Mouse (Mus musculus): ENCODE data around the gene Tespa1. TPM values are rescaled to one million over a fixed set of nuclear protein-coding genes. Genes with fewer than 3 reads are reported as not detected.
"Not testable (repeated sequence)": the region's sequence is repeated elsewhere in the genome, so short reads cannot be mapped to it uniquely, and the experiment has no call there.

The Tespa1 gene
- polyA plus RNA-seq, 1 experiment from 2014 or later, result 2.1 TPM

DNA sequence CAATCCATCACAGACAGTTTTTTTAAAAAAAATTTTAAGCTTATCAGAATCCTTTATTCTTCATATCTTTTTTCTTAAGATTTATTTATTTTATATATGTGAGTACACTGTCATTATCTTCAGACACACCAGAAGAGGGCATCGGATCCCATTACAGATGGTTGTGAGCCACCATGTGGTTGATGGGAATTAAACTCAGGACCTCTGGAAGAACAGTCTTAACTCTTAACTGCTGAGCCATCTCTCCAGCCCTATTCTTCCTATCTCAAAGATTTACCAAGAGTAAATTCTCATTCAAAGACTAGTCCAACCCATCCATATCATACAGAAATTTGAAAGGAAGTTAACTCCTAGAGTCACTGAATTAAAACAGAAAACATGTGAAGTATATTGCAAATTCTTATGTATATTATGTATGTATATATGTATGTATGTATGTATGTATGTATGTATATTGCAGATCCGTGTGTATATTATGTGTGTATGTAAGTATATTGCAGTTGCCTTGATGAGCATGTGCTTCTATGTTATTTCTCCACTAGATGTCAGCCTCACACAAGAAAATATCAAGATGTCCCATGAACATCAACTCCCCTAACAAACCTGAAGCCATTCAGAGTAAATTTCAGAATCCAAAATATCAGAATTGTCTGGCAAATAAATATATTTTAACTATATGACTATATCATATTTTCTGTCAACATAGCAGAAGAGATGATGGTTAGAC, 40.9 kb downstream of the Tespa1 start:
- no peak overlapping the region for H3K4me2 ChIP-seq
- no peak for ATAC-seq (ENCODE audit: low read depth)
- no peak overlapping the region for H3K4me3 ChIP-seq (replicated peaks)
- no peak overlapping the region for H3K9ac ChIP-seq
- 43% methylated on average over 2 of the region's 2 CpGs for WGBS (ENCODE audit: insufficient replicate concordance)
- DNase-seq, result no peak
- H3K9me3 ChIP-seq (replicated peaks), result no peaks in the 10 kb centered on the region
- no peaks in the 10 kb centered on the region for H3K4me1 ChIP-seq (replicated peaks)
- H3K36me3 ChIP-seq, result no peaks in the 10 kb centered on the region
- no peaks in the 10 kb centered on the region for H3K27me3 ChIP-seq
- no peak overlapping the region for H3K27ac ChIP-seq

DNA sequence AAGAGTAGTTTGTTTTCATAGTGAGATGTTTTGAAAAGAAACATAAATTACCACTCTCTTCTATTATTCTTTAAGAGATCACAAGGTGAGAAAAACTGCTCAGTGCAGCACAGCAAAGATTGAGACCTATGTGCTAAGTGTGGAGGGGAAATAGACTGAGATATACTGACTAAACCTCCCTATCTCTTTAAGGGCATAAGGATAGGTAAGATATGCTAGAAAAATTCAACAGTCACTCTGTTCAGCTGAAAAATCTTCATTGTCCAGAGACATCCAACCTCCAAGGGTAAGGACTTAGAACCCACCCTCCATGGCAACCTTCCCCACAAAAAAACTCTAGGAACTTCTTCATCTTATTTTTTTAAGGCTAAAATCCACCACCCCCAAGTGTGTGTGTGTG, 42.1 kb downstream of the Tespa1 start:
- H3K4me1 ChIP-seq (replicated peaks), result no peaks in the 10 kb centered on the region
- no peaks in the 10 kb centered on the region for H3K9me3 ChIP-seq (replicated peaks)
- no peaks in the 10 kb centered on the region for H3K27me3 ChIP-seq
- no peak overlapping the region for H3K9ac ChIP-seq
- H3K27ac ChIP-seq, result no peak overlapping the region
- no peak overlapping the region for H3K4me3 ChIP-seq (replicated peaks)
- DNase-seq, result no peak
- no peak overlapping the region for H3K4me2 ChIP-seq
- H3K36me3 ChIP-seq, result no peaks in the 10 kb centered on the region
- no peak for ATAC-seq (ENCODE audit: low read depth)

GRCm38 (mm10) chr10:130368384-130368783, 45.7 kb downstream of the Tespa1 start:
- H3K4me1 ChIP-seq (replicated peaks), result no peaks in the 10 kb centered on the region
- no peak overlapping the region for H3K4me2 ChIP-seq
- ATAC-seq (ENCODE audit: low read depth), result no peak
- no peaks in the 10 kb centered on the region for H3K36me3 ChIP-seq
- no peak overlapping the region for H3K9ac ChIP-seq
- no peaks in the 10 kb centered on the region for H3K27me3 ChIP-seq
- DNase-seq, result no peak
- H3K4me3 ChIP-seq (replicated peaks), result no peak overlapping the region
- H3K9me3 ChIP-seq (replicated peaks), result no peaks in the 10 kb centered on the region
- no peak overlapping the region for H3K27ac ChIP-seq

DNA sequence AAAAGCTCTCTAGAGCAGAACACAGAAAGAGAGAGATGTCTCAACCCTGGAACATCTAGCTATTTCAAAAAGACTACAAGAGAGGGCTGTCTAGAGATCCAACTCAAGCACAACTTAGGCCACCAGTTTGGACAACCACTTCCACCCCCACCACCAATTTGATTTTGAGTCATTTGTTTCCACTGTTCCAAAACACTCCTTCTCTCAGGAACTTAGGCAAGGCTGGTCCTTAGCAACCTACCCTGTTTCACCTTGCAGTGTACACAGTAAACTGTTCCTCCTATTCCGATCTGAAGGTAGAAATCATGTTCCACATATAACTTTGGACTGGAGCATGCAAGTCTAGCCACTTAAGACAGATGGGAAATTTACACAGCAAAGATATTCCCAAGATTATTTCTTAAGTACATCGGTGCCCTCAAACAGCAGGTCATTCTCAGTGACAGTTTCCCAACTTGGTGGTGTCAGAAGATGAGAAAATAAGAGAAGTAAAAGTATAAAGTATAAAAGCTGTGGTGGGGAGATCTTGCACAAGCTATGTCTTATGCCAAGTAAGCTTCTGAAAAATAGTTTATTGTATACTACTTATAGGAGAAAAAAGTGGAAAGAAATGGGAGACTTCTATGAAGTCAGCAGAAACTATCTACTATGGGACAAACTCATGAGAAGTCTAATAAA, 47.5 kb downstream of the Tespa1 start:
- no peaks in the 10 kb centered on the region for H3K4me1 ChIP-seq (replicated peaks)
- no peak overlapping the region for H3K9ac ChIP-seq
- no peaks in the 10 kb centered on the region for H3K9me3 ChIP-seq (replicated peaks)
- no peak overlapping the region for H3K4me2 ChIP-seq
- no peak overlapping the region for H3K4me3 ChIP-seq (replicated peaks)
- DNase-seq (no peak), ATAC-seq (ENCODE audit: low read depth) (no peak)
- no peaks in the 10 kb centered on the region for H3K27me3 ChIP-seq
- no peaks in the 10 kb centered on the region for H3K36me3 ChIP-seq
- 70% methylated on average over 2 of the region's 2 CpGs for WGBS (ENCODE audit: insufficient replicate concordance)
- H3K27ac ChIP-seq, result no peak overlapping the region

- WGBS (ENCODE audit: insufficient replicate concordance), result 43% methylated on average over 1 of the region's 1 CpGs
- Histone ChIP-seq H3K27me3 (no peaks in the 10 kb centered on the region), H3K36me3 (no peaks in the 10 kb centered on the region), H3K9ac (no peak overlapping the region), H3K27ac (no peak overlapping the region), H3K4me2 (no peak overlapping the region), H3K4me3 (replicated peaks) (no peak overlapping the region), H3K9me3 (replicated peaks) (no peaks in the 10 kb centered on the region), H3K4me1 (replicated peaks) (no peaks in the 10 kb centered on the region)
- DNase-seq, result no peak
- ATAC-seq (ENCODE audit: low read depth), result no peak
Observed at GRCm38 (mm10) chr10:130371644-130372043, 49.0 kb downstream of the Tespa1 start.

- ATAC-seq (ENCODE audit: low read depth) (no peak), DNase-seq (no peak)
- Histone ChIP-seq H3K4me3 (replicated peaks) (no peak overlapping the region), H3K36me3 (no peaks in the 10 kb centered on the region), H3K27me3 (no peaks in the 10 kb centered on the region), H3K4me1 (replicated peaks) (no peaks in the 10 kb centered on the region), H3K27ac (no peak overlapping the region), H3K9me3 (replicated peaks) (no peaks in the 10 kb centered on the region), H3K4me2 (no peak overlapping the region), H3K9ac (no peak overlapping the region)
- WGBS (ENCODE audit: insufficient replicate concordance), result 48% methylated on average over 2 of the region's 2 CpGs
Observed at GRCm38 (mm10) chr10:130372491-130373173, 50.0 kb downstream of the Tespa1 start.

DNA sequence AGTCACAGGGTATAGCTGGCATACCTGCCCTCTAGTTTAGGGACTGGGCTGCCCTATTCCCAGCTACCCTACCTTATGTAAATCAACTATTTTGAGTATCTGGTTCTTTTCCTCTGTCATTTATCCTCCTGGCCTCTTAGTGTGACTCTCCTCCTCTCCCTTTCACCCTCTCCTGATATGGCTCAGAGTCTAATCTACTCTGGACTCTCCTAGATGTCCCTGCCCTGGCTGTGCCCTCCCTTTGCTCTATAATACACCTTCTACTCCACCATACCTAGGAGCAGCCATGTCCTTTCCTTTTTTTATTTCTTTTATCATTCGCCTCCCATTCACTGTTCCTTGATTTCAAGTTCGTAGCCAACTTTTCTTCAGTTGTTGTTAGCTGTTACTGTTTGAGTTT, 52.5 kb downstream of the Tespa1 start:
- Histone ChIP-seq H3K4me2 (no peak overlapping the region), H3K9ac (no peak overlapping the region), H3K27me3 (no peaks in the 10 kb centered on the region), H3K4me1 (replicated peaks) (no peaks in the 10 kb centered on the region), H3K36me3 (no peaks in the 10 kb centered on the region), H3K27ac (no peak overlapping the region), H3K9me3 (replicated peaks) (no peaks in the 10 kb centered on the region), H3K4me3 (replicated peaks) (no peak overlapping the region)
- no peak for DNase-seq
- WGBS (ENCODE audit: insufficient replicate concordance), result 55% methylated on average over 2 of the region's 2 CpGs
- ATAC-seq (ENCODE audit: low read depth), result peak; percentile 39; the same call in 1 of the 2 replicates

GRCm38 (mm10) chr10:130394232-130394631, 71.6 kb downstream of the Tespa1 start, which contains the start of gene Vmn2r84:
Gene Vmn2r84 (minus strand): TSS chr10:130394332.
- H3K36me3 ChIP-seq, result no peaks in the 10 kb centered on the region
- H3K27ac ChIP-seq, result no peak within 1 kb of the TSS
- no peak for ATAC-seq (ENCODE audit: low read depth)
- H3K27me3 ChIP-seq, result no peaks in the 10 kb centered on the region
- no peaks in the 10 kb centered on the region for H3K4me1 ChIP-seq (replicated peaks)
- H3K4me3 ChIP-seq (replicated peaks), result no peak within 1 kb of the TSS
- H3K9ac ChIP-seq, result no peak within 1 kb of the TSS
- H3K9me3 ChIP-seq (replicated peaks), result no peaks in the 10 kb centered on the region
- no peak within 1 kb of the TSS for H3K4me2 ChIP-seq
- DNase-seq, result no peak

- H3K9ac ChIP-seq; H3K27me3 ChIP-seq; H3K9me3 ChIP-seq (replicated peaks); H3K4me2 ChIP-seq; H3K36me3 ChIP-seq; H3K4me3 ChIP-seq (replicated peaks); H3K4me1 ChIP-seq (replicated peaks); DNase-seq; H3K27ac ChIP-seq: not testable (repeated sequence)
- WGBS (ENCODE audit: insufficient replicate concordance), result 50% methylated on average over 18 of the region's 35 CpGs
- ATAC-seq (ENCODE audit: low read depth), result peak; percentile 51
Observed at GRCm38 (mm10) chr10:130412167-130412698, 89.6 kb downstream of the Tespa1 start.

All from liver, embryonic 13.5 days (tissue).